ENCODE assay signal across 10 mouse cellular contexts in genomic region chr11:55373838-55374237, GRCm38 (mm10). TPM values are rescaled to one million over a fixed set of nuclear protein-coding genes. Genes with fewer than 3 reads are reported as not detected.
DNase-seq lines count a peak whose midpoint lies in the region; ATAC-seq and TF ChIP-seq lines count a peak whose summit lies in the region.
"Had no signal": no experiment of that assay in that cellular context is flagged by ENCODE, and none has a peak within 500 bp of the region (broad histone marks: within the 10 kb centered on the region; RNA-seq: fewer than 3 reads in every experiment).

No protein-coding gene starts in this region.

- 0 out of 2 replicates have a peak, but pooled peaks cover 3% of the 10 kb centered on the region for H3K4me1 ChIP-seq in kidney, adult 2 months (ENCODE audit: control insufficient read depth, insufficient read depth, low read length)
- H3K4me1 ChIP-seq: liver, embryonic 15.5 days had no signal

- peak; percentile 38 for TF ChIP-seq CTCF in kidney, adult 2 months (conservative IDR thresholded peaks at IDR 0.05; ENCODE audit: insufficient read depth, insufficient read length, low read depth, low read length)

- WGBS in kidney, adult 2 months = 61% methylated on average over 6 of the region's 6 CpGs

- no peak overlapping the region for H3K27ac ChIP-seq in kidney, adult 2 months (ENCODE audit: insufficient read depth, low read depth, low read length)
- H3K27ac ChIP-seq: embryonic facial prominence, embryonic 13.5 days; liver, embryonic 15.5 days had no signal

- no peak for DNase-seq in kidney, adult 2 months
- DNase-seq in kidney, postnatal 36 days = no peak
- DNase-seq in A20 (ENCODE audit: low read depth, low spot score) (peak; percentile 41), MEL-GATA-1-ER (ENCODE audit: extremely low read depth, low read depth) (peak; percentile 20), MN1 (ENCODE audit: low spot score) (no peak)
- DNase-seq in left cerebral cortex, adult 18-20 months (ENCODE audit: low spot score in 2 of 2) = no peak
- DNase-seq in cerebellum, adult 9-11 months = no peak

- peak; percentile 64 for ATAC-seq in megakaryocyte progenitor cell, adult 5-6 weeks (replicated peaks; ENCODE audit: poor library complexity)

- H3K4me3 ChIP-seq in kidney, adult 2 months (ENCODE audit: insufficient read depth, low read depth, low read length) = no peak overlapping the region
- H3K4me3 ChIP-seq: embryonic facial prominence, embryonic 13.5 days; liver, embryonic 15.5 days had no signal

- TF ChIP-seq POLR2A in kidney, adult 2 months (IDR thresholded peaks at IDR 0.05; ENCODE audit: low read depth, low read length) = no peak

- H3K36me3 ChIP-seq in kidney, adult 2 months (ENCODE audit: control insufficient read depth, insufficient read depth, low read length) = no peaks in the 10 kb centered on the region
- H3K36me3 ChIP-seq: embryonic facial prominence, embryonic 13.5 days; liver, embryonic 15.5 days had no signal

- H3K27me3 ChIP-seq in kidney, adult 2 months (replicated peaks; ENCODE audit: control insufficient read depth, insufficient read depth, low read length) = no peaks in the 10 kb centered on the region
- H3K27me3 ChIP-seq: embryonic facial prominence, embryonic 13.5 days; liver, embryonic 15.5 days had no signal

RNA-seq across cellular contexts. Expression of gene Fat2, which starts 37.5 kb away (rescaled TPM):
- 0.06 and 0.11 TPM in 2 replicates for polyA plus RNA-seq in kidney, adult 2 months (2012; rRNA removed)
- not detected in 2 replicates for total RNA-seq in megakaryocyte progenitor cell, adult 5-6 weeks (2015)
- not detected in 2 replicates for total RNA-seq in megakaryocyte progenitor cell, adult 5-6 weeks (2017)
- under 1 TPM; 0.26 to 0.28 TPM for total RNA-seq in left cerebral cortex, adult 18-20 months (2021)
- polyA plus RNA-seq: liver, embryonic 15.5 days had no signal

RNA-seq across cellular contexts. Expression of gene Sparc, which starts 49.1 kb away (rescaled TPM):
- polyA plus RNA-seq in kidney, adult 2 months (2012; rRNA removed) = 585 and 720 TPM in 2 replicates
- not detected in 2 replicates for total RNA-seq in megakaryocyte progenitor cell, adult 5-6 weeks (2015)
- not detected in 2 replicates for total RNA-seq in megakaryocyte progenitor cell, adult 5-6 weeks (2017)
- 100 to 1,000 TPM; 174 to 202 TPM for total RNA-seq in left cerebral cortex, adult 18-20 months (2021)

Comparison
In these comparisons a context has a peak if more than half of its experiments do, and no peak if none do; other contexts are left out.
1. DNase-seq: peak in A20 (single experiment) and MEL-GATA-1-ER (single experiment); none in kidney, adult 2 months (single experiment), kidney, postnatal 36 days (0 of 2), MN1 (single experiment), left cerebral cortex, adult 18-20 months (0 of 2) and cerebellum, adult 9-11 months (single experiment).
2. RNA of gene Sparc, which starts 49.1 kb away (total RNA-seq): 174 to 202 TPM in left cerebral cortex, adult 18-20 months; not detected in megakaryocyte progenitor cell, adult 5-6 weeks; every median in the first group is over 100 times any median in the second.